Mouse (Mus musculus) spleen, adult 2 months (tissue): ENCODE results near the gene Glud1. TPM values are rescaled to one million over a fixed set of nuclear protein-coding genes. Genes with fewer than 3 reads are reported as not detected.

Source experiments
- DNase-seq, 2 experiments: peaks; one replicate each; pipeline versions ENCODE4 v3.0.0 to v3.0.0-alpha.2; 2012 to 2021; ENCODE audit warnings: low spot score in 2 of 2, low read depth in 1 of 2
- H3K27ac ChIP-seq: fragments of 200-500 bp; 2 replicates; pipeline ENCODE4 v1.5.1; 2012; ENCODE audit warnings: low read length, inconsistent platforms; ENCODE audit not compliant: insufficient read depth
- H3K27me3 ChIP-seq: fragments of 200-500 bp; 2 replicates; pipeline ENCODE4 v1.6.1; 2012; ENCODE audit warnings: mild to moderate bottlenecking, moderate library complexity, low read length, inconsistent platforms; ENCODE audit not compliant: control insufficient read depth, insufficient read depth
- H3K36me3 ChIP-seq: fragments of 200-500 bp; 2 replicates; pipeline ENCODE4 v1.6.1; 2012; ENCODE audit warnings: mild to moderate bottlenecking, low read length, inconsistent platforms; ENCODE audit not compliant: control insufficient read depth, insufficient read depth
- H3K4me1 ChIP-seq: fragments of 200-500 bp; 2 replicates; pipeline ENCODE4 v1.6.1; 2011; ENCODE audit warnings: inconsistent platforms; ENCODE audit not compliant: control insufficient read depth, insufficient read depth, insufficient read length
- H3K4me3 ChIP-seq: fragments of 200-500 bp; 2 replicates; pipeline ENCODE4 v1.5.1; 2011; ENCODE audit warnings: mild to moderate bottlenecking, inconsistent platforms; ENCODE audit not compliant: insufficient read depth, insufficient read length; ENCODE audit errors: extremely low read depth
- CTCF ChIP-seq: fragments of 200-500 bp; IDR thresholded peaks from 2 replicates; pipeline ENCODE4 v1.5.1; 2011; ENCODE audit warnings: mild to moderate bottlenecking, inconsistent platforms; ENCODE audit not compliant: insufficient read depth, insufficient read length, insufficient replicate concordance; ENCODE audit errors: extremely low read depth
- POLR2A ChIP-seq: fragments of 200-500 bp; IDR thresholded peaks from 2 replicates; pipeline ENCODE4 v1.6.1; 2011; ENCODE audit warnings: low read depth, low read length, inconsistent platforms
- WGBS: fragments of 180-500 bp; shearing (Covaris S2); methylation state at CpG from one replicate; pipeline ENCODE4 v1.1.7; 2018; 5-methylcytosine and 5-hydroxymethylcytosine counted together
- polyA plus RNA-seq: library from polyadenylated mRNA; depleted of rRNA; stranded (reverse); fragments of >200 nt; gene quantifications from 2 replicates; pipeline ENCODE4 v1.2.3, GENCODE M21; 2012

Glud1 gene
- polyA plus RNA-seq, 1 experiment: 47.7 TPM

- Histone ChIP-seq H3K4me1 (no peaks in the 10 kb centered on the region), H3K4me3 (no peak overlapping the region), H3K27ac (no peak overlapping the region), H3K36me3 (no peaks in the 10 kb centered on the region), H3K27me3 (no peaks in the 10 kb centered on the region)
- DNase-seq: no peak
- 91% methylated on average over 3 of the region's 3 CpGs for WGBS
- TF ChIP-seq CTCF: no peak
- no peak for TF ChIP-seq POLR2A
These were observed 41.1 kb downstream of the Glud1 start for GRCm38 (mm10) chr14:34351660-34352059.

- no peak for TF ChIP-seq POLR2A
- no peak for TF ChIP-seq CTCF
- no peaks in the 10 kb centered on the region for H3K4me1 ChIP-seq
- no peak for DNase-seq
- WGBS: 66% methylated on average over 6 of the region's 6 CpGs
- no peak overlapping the region for H3K27ac ChIP-seq
- H3K27me3 ChIP-seq: no peaks in the 10 kb centered on the region
- no peaks in the 10 kb centered on the region for H3K36me3 ChIP-seq
- H3K4me3 ChIP-seq: no peak overlapping the region
These were observed 42.0 kb downstream of the Glud1 start for GRCm38 (mm10) chr14:34352523-34352922.

GRCm38 (mm10) chr14:34353326-34353725 is 42.8 kb downstream of the Glud1 start:
- no peak for DNase-seq
- H3K36me3 ChIP-seq: no peaks in the 10 kb centered on the region
- no peak for TF ChIP-seq POLR2A
- TF ChIP-seq CTCF: no peak
- WGBS: 94% methylated on average over 3 of the region's 3 CpGs
- H3K4me1 ChIP-seq: no peaks in the 10 kb centered on the region
- no peaks in the 10 kb centered on the region for H3K27me3 ChIP-seq
- H3K27ac ChIP-seq: no peak overlapping the region
- H3K4me3 ChIP-seq: no peak overlapping the region

GRCm38 (mm10) chr14:34354456-34354855 is 43.9 kb downstream of the Glud1 start:
- no peak overlapping the region for H3K27ac ChIP-seq
- WGBS: 84% methylated on average over 4 of the region's 4 CpGs
- DNase-seq: no peak
- TF ChIP-seq CTCF (no peak), POLR2A (no peak)
- no peaks in the 10 kb centered on the region for H3K36me3 ChIP-seq
- no peak overlapping the region for H3K4me3 ChIP-seq
- H3K4me1 ChIP-seq: no peaks in the 10 kb centered on the region
- H3K27me3 ChIP-seq: no peaks in the 10 kb centered on the region

GRCm38 (mm10) chr14:34355301-34355700 is 44.8 kb downstream of the Glud1 start, which contains the start of gene Fam25c:
Gene Fam25c (minus strand): TSS chr14:34355433.
- Histone ChIP-seq H3K27ac (no peak within 1 kb of the TSS), H3K4me1 (no peaks in the 10 kb centered on the region)
- 89% methylated on average over 6 of the region's 6 CpGs for WGBS

GRCm38 (mm10) chr14:34357671-34358455 is 47.3 kb downstream of the Glud1 start:
- WGBS: 77% methylated on average over 7 of the region's 7 CpGs
- Histone ChIP-seq H3K36me3 (no peaks in the 10 kb centered on the region), H3K27me3 (no peaks in the 10 kb centered on the region), H3K4me3 (no peak overlapping the region), H3K4me1 (no peaks in the 10 kb centered on the region), H3K27ac (no peak overlapping the region)
- no peak for DNase-seq
- TF ChIP-seq CTCF (no peak), POLR2A (no peak)

More at GRCm38 (mm10) chr14:34355301-34355700, 44.8 kb downstream of the Glud1 start, which contains the start of gene Fam25c:
- no peaks in the 10 kb centered on the region for H3K27me3 ChIP-seq
- DNase-seq: no peak
- H3K4me3 ChIP-seq: no peak within 1 kb of the TSS
- TF ChIP-seq CTCF (no peak), POLR2A (no peak)
- no peaks in the 10 kb centered on the region for H3K36me3 ChIP-seq

GRCm38 (mm10) chr14:34359676-34360244 is 49.2 kb downstream of the Glud1 start:
- Histone ChIP-seq H3K4me3 (no peak overlapping the region), H3K27ac (no peak overlapping the region), H3K36me3 (no peaks in the 10 kb centered on the region), H3K4me1 (no peaks in the 10 kb centered on the region), H3K27me3 (0 out of 2 replicates have a peak, but pooled peaks cover 3% of the 10 kb centered on the region)
- no peak for TF ChIP-seq CTCF
- no peak for TF ChIP-seq POLR2A
- 69% methylated on average over 5 of the region's 5 CpGs for WGBS
- DNase-seq: no peak
